Mouse (Mus musculus): ENCODE measurements at regions not wholly inside any gene's neighbourhood (a gene's known extent, or its start where the extent isn't known, plus 50 kb on each side); places are given as distances from the start of the nearest gene placed in this dataset.

DNA sequence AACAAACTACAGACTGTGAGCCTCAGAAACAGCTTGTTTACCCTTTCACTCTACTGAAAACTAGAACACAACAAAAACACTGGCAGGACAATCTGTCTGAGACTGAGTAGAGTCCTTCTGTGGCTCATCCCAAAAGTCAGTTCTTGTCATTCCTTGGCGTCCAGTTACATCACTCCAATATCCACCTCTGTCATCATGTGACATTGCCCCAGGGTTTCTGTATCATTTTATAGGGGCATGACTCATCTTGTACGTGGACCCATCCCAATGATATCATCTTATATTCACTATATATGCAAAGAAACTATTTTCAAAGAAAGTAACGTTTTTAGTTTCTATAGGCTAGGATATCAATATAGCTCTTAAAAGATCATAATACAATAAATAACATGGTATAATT is 152.3 kb downstream of the Dkk2 start:
- Histone ChIP-seq H3K27me3 (no peaks in the 10 kb centered on the region), H3K27ac (no peak overlapping the region), H3K9me3 (no peaks in the 10 kb centered on the region), H3K4me1 (replicated peaks) (no peaks in the 10 kb centered on the region), H3K4me2 (replicated peaks) (no peak overlapping the region), H3K4me3 (replicated peaks) (no peak overlapping the region), H3K36me3 (no peaks in the 10 kb centered on the region), H3K9ac (replicated peaks) (no peak overlapping the region)
- ATAC-seq, result no peak
- WGBS, result 82% methylated on average over 3 of the region's 3 CpGs

GRCm38 (mm10) chr3:132257834-132258233 is 172.7 kb downstream of the Dkk2 start:
- no peak overlapping the region for H3K4me2 ChIP-seq (replicated peaks)
- no peaks in the 10 kb centered on the region for H3K4me1 ChIP-seq (replicated peaks)
- H3K9ac ChIP-seq (replicated peaks), result no peak overlapping the region
- no peaks in the 10 kb centered on the region for H3K36me3 ChIP-seq
- 84% methylated on average over 1 of the region's 1 CpGs for WGBS
- H3K27me3 ChIP-seq, result no peaks in the 10 kb centered on the region
- no peaks in the 10 kb centered on the region; the same call in 1 of the 2 replicates for H3K9me3 ChIP-seq
- no peak overlapping the region for H3K4me3 ChIP-seq (replicated peaks)
- no peak overlapping the region for H3K27ac ChIP-seq
- ATAC-seq, result no peak

DNA sequence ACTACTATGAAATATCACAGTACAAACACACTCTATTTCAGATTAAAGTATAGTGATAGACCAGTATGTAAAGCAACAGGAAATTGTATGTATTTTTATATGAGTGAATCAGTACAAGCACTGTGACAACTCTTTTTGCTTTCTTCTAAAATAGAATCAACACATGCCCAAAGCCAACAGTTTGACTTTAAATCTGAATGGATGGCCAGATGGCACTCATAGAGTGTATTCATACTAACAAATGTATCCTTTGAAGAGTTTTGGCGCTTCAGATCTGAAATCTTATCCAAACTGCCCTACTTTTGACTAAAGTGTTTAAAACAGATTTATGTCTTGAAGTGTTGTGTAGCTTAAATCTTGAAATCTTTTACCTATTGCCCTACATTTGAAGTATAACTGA is 184.5 kb downstream of the Dkk2 start:
- no peaks in the 10 kb centered on the region for H3K4me1 ChIP-seq (replicated peaks)
- 88% methylated on average over 1 of the region's 1 CpGs for WGBS
- no peak overlapping the region for H3K27ac ChIP-seq
- no peak overlapping the region for H3K4me2 ChIP-seq (replicated peaks)
- no peak overlapping the region for H3K9ac ChIP-seq (replicated peaks)
- no peaks in the 10 kb centered on the region for H3K36me3 ChIP-seq
- ATAC-seq, result no peak
- no peak overlapping the region for H3K4me3 ChIP-seq (replicated peaks)
- H3K27me3 ChIP-seq, result no peaks in the 10 kb centered on the region
- H3K9me3 ChIP-seq, result no peaks in the 10 kb centered on the region

DNA sequence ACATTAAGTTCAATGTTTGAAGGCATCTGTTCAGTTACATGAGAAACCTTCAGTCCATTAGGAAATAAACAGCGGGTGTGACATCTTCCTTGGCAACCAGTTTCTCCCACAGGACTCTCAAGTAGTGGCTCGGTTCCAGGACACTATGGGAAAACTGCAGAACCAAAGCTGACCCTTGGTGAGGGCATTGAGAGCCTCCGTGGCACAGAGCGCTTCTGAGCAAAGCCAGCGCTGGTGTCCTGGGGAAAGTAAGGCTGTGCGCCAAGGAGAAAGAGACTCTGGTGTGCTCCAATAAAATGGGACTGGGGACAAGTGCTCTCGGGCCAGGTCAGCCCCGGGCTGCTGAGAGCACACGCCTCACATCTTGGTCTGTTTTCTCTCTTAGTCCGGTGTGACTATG is 189.7 kb downstream of the Dkk2 start:
- WGBS, result 82% methylated on average over 10 of the region's 10 CpGs
- Histone ChIP-seq H3K4me2 (replicated peaks) (no peak overlapping the region), H3K27me3 (no peaks in the 10 kb centered on the region), H3K4me3 (replicated peaks) (no peak overlapping the region), H3K9ac (replicated peaks) (no peak overlapping the region), H3K27ac (no peak overlapping the region), H3K36me3 (no peaks in the 10 kb centered on the region), H3K9me3 (no peaks in the 10 kb centered on the region), H3K4me1 (replicated peaks) (no peaks in the 10 kb centered on the region)
- no peak for ATAC-seq

GRCm38 (mm10) chr3:132277771-132278170 is 192.7 kb downstream of the Dkk2 start:
- Histone ChIP-seq H3K4me3 (replicated peaks) (no peak overlapping the region), H3K27ac (no peak overlapping the region), H3K9ac (replicated peaks) (no peak overlapping the region), H3K36me3 (no peaks in the 10 kb centered on the region), H3K9me3 (no peaks in the 10 kb centered on the region), H3K4me2 (replicated peaks) (no peak overlapping the region), H3K27me3 (no peaks in the 10 kb centered on the region), H3K4me1 (replicated peaks) (no peaks in the 10 kb centered on the region)
- ATAC-seq, result no peak
- WGBS, result 76% methylated on average over 1 of the region's 1 CpGs

DNA sequence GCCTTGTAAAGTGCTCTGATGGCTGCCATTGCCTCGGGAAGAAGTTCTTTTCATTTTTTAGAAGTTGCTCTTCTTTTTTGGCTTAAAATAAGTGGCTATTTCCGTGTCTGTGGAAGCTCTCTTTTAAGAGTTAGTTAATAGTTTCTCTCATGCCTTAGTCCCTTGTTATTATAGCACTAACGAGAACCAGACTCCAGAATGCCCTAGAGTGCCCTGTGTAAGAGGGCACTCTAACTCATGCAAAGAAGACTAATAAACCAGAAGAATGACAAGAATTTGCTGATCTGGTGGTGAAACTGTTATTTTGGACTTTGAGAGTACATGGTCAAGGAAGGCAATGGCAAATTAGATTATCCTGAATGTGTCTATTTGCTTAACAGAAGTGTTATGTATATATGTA is 202.6 kb downstream of the Dkk2 start:
- Histone ChIP-seq H3K9ac (replicated peaks) (no peak overlapping the region), H3K4me3 (replicated peaks) (no peak overlapping the region), H3K27ac (no peak overlapping the region), H3K36me3 (no peaks in the 10 kb centered on the region), H3K4me2 (replicated peaks) (no peak overlapping the region), H3K9me3 (no peaks in the 10 kb centered on the region), H3K27me3 (no peaks in the 10 kb centered on the region), H3K4me1 (replicated peaks) (no peaks in the 10 kb centered on the region)
- WGBS, result 70% methylated on average over 3 of the region's 3 CpGs
- ATAC-seq, result no peak

- Histone ChIP-seq H3K4me1 (replicated peaks) (no peaks in the 10 kb centered on the region), H3K9ac (replicated peaks) (no peak overlapping the region), H3K9me3 (no peaks in the 10 kb centered on the region), H3K4me3 (replicated peaks) (no peak overlapping the region), H3K27me3 (no peaks in the 10 kb centered on the region), H3K4me2 (replicated peaks) (no peak overlapping the region), H3K36me3 (no peaks in the 10 kb centered on the region), H3K27ac (no peak overlapping the region)
- WGBS, result 83% methylated on average over 4 of the region's 4 CpGs
- no peak for ATAC-seq
Measured at GRCm38 (mm10) chr3:132326961-132327360, 241.9 kb downstream of the Dkk2 start.

DNA sequence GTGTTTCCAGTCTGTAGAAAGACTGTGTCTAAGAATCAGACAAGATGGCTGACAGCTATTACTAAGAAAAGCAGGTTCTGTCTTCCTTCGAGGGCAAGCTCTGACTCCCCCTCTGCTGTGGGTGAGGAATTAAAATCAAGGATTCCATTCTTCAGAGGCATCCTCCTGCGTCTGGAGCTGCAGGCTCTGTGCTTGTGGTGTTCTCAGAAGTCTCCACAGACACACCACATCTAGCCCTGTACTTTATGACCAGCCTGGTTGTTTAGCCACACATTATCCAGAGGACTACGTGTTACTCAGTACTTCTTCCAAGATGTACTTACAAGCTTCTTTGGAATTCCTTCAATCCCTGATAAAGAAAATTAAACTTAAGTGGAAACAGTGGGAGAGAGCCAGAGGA is 258.5 kb downstream of the Dkk2 start:
- no peaks in the 10 kb centered on the region for H3K9me3 ChIP-seq
- H3K9ac ChIP-seq (replicated peaks), result no peak overlapping the region
- H3K27ac ChIP-seq, result no peak overlapping the region
- no peaks in the 10 kb centered on the region for H3K4me1 ChIP-seq (replicated peaks)
- H3K27me3 ChIP-seq, result no peaks in the 10 kb centered on the region
- H3K4me2 ChIP-seq (replicated peaks), result no peak overlapping the region
- no peak overlapping the region for H3K4me3 ChIP-seq (replicated peaks)
- ATAC-seq, result no peak
- H3K36me3 ChIP-seq, result no peaks in the 10 kb centered on the region
- WGBS, result 59% methylated on average over 3 of the region's 3 CpGs

DNA sequence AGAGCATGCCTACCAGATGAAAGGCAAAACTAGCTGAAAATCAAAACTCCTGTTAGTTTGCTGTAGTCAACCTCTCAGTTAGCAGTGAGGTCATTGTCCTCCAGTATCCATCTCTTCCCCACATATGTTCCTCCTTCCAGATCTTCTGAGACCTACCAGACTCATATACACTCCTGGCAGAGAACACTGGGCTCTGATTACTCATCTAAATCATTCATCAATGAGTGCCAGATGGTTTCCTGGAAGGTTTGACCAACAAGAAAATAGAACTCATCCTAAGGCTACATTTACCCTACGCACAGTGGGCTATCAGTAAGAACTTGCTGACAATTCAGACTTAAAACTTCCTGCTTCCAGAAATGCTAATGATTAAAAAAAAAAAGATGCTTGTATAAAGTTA is 260.8 kb downstream of the Dkk2 start:
- Histone ChIP-seq H3K4me3 (replicated peaks) (no peak overlapping the region), H3K4me1 (replicated peaks) (no peaks in the 10 kb centered on the region), H3K9ac (replicated peaks) (no peak overlapping the region), H3K4me2 (replicated peaks) (no peak overlapping the region), H3K36me3 (no peaks in the 10 kb centered on the region), H3K9me3 (no peaks in the 10 kb centered on the region), H3K27ac (no peak overlapping the region), H3K27me3 (no peaks in the 10 kb centered on the region)
- no peak for ATAC-seq
- 91% methylated on average over 1 of the region's 1 CpGs for WGBS

GRCm38 (mm10) chr3:132349602-132350001 is 264.5 kb downstream of the Dkk2 start:
- 65% methylated on average over 1 of the region's 1 CpGs for WGBS
- H3K9me3 ChIP-seq, result no peaks in the 10 kb centered on the region
- no peak overlapping the region for H3K4me2 ChIP-seq (replicated peaks)
- ATAC-seq, result no peak
- H3K9ac ChIP-seq (replicated peaks), result no peak overlapping the region
- H3K36me3 ChIP-seq, result no peaks in the 10 kb centered on the region
- no peaks in the 10 kb centered on the region for H3K4me1 ChIP-seq (replicated peaks)
- H3K27ac ChIP-seq, result no peak overlapping the region
- H3K4me3 ChIP-seq (replicated peaks), result no peak overlapping the region
- H3K27me3 ChIP-seq, result no peaks in the 10 kb centered on the region

DNA sequence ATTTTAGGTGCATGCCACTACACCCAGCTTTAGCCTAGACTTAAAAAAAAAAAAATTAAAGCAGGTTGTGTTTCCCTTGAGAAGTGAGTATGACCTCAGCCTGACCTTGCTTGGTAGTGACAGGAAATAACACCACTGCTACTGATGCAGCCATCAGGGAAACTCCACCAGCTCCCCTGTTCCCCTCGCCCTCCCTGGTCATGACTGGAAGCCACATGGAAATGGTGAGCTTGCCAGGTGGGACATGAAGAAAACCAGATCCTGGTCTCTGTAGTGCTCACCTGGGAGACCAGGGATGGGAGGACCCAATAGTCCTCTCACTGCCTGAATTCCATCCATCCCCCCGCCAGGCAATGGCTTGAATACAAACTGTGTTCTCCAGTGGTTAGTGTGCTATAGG is 268.1 kb downstream of the Dkk2 start:
- Histone ChIP-seq H3K9me3 (no peaks in the 10 kb centered on the region), H3K36me3 (no peaks in the 10 kb centered on the region), H3K9ac (replicated peaks) (no peak overlapping the region), H3K27me3 (no peaks in the 10 kb centered on the region), H3K4me1 (replicated peaks) (no peaks in the 10 kb centered on the region), H3K4me2 (replicated peaks) (no peak overlapping the region), H3K27ac (no peak overlapping the region), H3K4me3 (replicated peaks) (no peak overlapping the region)
- no peak for ATAC-seq
- 72% methylated on average over 2 of the region's 2 CpGs for WGBS

GRCm38 (mm10) chr3:132359596-132359995 is 270.0 kb upstream of the Gimd1 start:
- Histone ChIP-seq H3K4me2 (replicated peaks) (no peak overlapping the region), H3K27me3 (no peaks in the 10 kb centered on the region), H3K36me3 (no peaks in the 10 kb centered on the region), H3K4me3 (replicated peaks) (no peak overlapping the region), H3K9ac (replicated peaks) (no peak overlapping the region), H3K27ac (no peak overlapping the region), H3K4me1 (replicated peaks) (no peaks in the 10 kb centered on the region), H3K9me3 (no peaks in the 10 kb centered on the region)
- ATAC-seq, result no peak
- WGBS, result 86% methylated on average over 3 of the region's 3 CpGs

DNA sequence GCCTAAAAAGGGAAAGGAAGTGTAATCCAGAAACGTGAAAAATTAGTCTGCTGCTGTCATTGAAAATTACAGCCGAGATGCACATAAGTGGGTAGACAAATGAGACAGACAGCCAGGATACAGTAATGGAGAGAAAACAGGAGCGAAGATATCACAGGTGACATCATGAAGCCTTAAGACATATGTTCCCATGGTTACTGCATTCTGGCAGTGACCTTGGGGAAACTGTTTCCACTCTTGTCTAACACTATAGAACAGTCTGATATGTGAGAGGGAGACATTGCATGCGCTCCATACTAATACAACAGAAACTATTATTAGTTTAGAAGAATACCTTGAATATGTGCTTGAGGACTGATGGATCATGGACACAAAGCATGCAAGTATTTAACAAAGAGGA is 254.0 kb upstream of the Gimd1 start:
- Histone ChIP-seq H3K9ac (replicated peaks) (no peak overlapping the region), H3K4me1 (replicated peaks) (no peaks in the 10 kb centered on the region), H3K4me3 (replicated peaks) (no peak overlapping the region), H3K4me2 (replicated peaks) (no peak overlapping the region), H3K9me3 (no peaks in the 10 kb centered on the region), H3K27ac (no peak overlapping the region), H3K27me3 (no peaks in the 10 kb centered on the region), H3K36me3 (no peaks in the 10 kb centered on the region)
- WGBS, result 77% methylated on average over 4 of the region's 4 CpGs
- no peak for ATAC-seq
